Mouse (Mus musculus) intestine, embryonic 15.5 days (tissue): ENCODE measurements at regions not wholly inside any gene's neighbourhood (a gene's known extent, or its start where the extent isn't known, plus 50 kb on each side); places are given as distances from the start of the nearest gene placed in this dataset.

Source experiments
- ATAC-seq: fragments of 200-750 bp; cut with Nextera tagmentation; 2 replicates; pipeline ENCODE4 v1.8.0; 2017; ENCODE audit warnings: moderate TSS enrichment, moderate library complexity
- H3K27ac ChIP-seq: fragments of 300-500 bp; sonication (generic); 2 replicates; pipeline ENCODE4 v1.5.1; 2015; ENCODE audit warnings: mild to moderate bottlenecking, inconsistent platforms
- H3K27me3 ChIP-seq: fragments of 300-500 bp; sonication (generic); replicated peaks from 2 replicates; pipeline ENCODE4 v1.6.1; 2015; ENCODE audit warnings: inconsistent platforms
- H3K36me3 ChIP-seq: fragments of 300-500 bp; sonication (generic); 2 replicates; pipeline ENCODE4 v1.6.1; 2015; ENCODE audit warnings: inconsistent platforms
- H3K4me1 ChIP-seq: fragments of 300-500 bp; sonication (generic); replicated peaks from 2 replicates; pipeline ENCODE4 v1.6.1; 2015; ENCODE audit warnings: inconsistent platforms
- H3K4me2 ChIP-seq: fragments of 300-500 bp; sonication (generic); replicated peaks from 2 replicates; pipeline ENCODE4 v1.6.1; 2015; ENCODE audit warnings: mild to moderate bottlenecking, inconsistent platforms
- H3K4me3 ChIP-seq: fragments of 300-500 bp; sonication (generic); replicated peaks from 2 replicates; pipeline ENCODE4 v1.5.1; 2015; ENCODE audit warnings: inconsistent platforms
- H3K9ac ChIP-seq: fragments of 300-500 bp; sonication (generic); 2 replicates; pipeline ENCODE4 v1.6.1; 2015; ENCODE audit warnings: inconsistent platforms
- H3K9me3 ChIP-seq: fragments of 300-500 bp; sonication (generic); 2 replicates; pipeline ENCODE4 v1.6.1; 2016; ENCODE audit warnings: inconsistent platforms
- WGBS: fragments of 180-500 bp; shearing (Covaris S2); methylation state at CpG from one replicate; pipeline ENCODE4 v1.1.7; 2015; 5-methylcytosine and 5-hydroxymethylcytosine counted together

GRCm38 (mm10) chrX:99319163-99319562 is 151.9 kb downstream of the Pja1 start:
- 53% methylated on average over 6 of the region's 6 CpGs for WGBS
- Histone ChIP-seq H3K4me2 (no peak overlapping the region), H3K9me3 (no peaks in the 10 kb centered on the region), H3K36me3 (no peaks in the 10 kb centered on the region), H3K27me3 (peaks cover 5% of the 10 kb centered on the region), H3K9ac (no peak overlapping the region), H3K4me3 (no peak overlapping the region), H3K27ac (no peak overlapping the region), H3K4me1 (no peaks in the 10 kb centered on the region)
- no peak for ATAC-seq

GRCm38 (mm10) chrX:99318141-99318540 is 152.9 kb downstream of the Pja1 start:
- Histone ChIP-seq H3K4me3 (no peak overlapping the region), H3K9ac (no peak overlapping the region), H3K27ac (no peak overlapping the region), H3K27me3 (peaks cover 5% of the 10 kb centered on the region), H3K4me1 (no peaks in the 10 kb centered on the region), H3K4me2 (no peak overlapping the region), H3K36me3 (no peaks in the 10 kb centered on the region), H3K9me3 (no peaks in the 10 kb centered on the region)
- ATAC-seq: no peak
- WGBS: 65% methylated on average over 8 of the region's 8 CpGs

- Histone ChIP-seq H3K4me2 (no peak overlapping the region), H3K4me1 (no peaks in the 10 kb centered on the region), H3K9ac (no peak overlapping the region), H3K4me3 (no peak overlapping the region), H3K27ac (no peak overlapping the region), H3K27me3 (peaks cover 5% of the 10 kb centered on the region), H3K9me3 (no peaks in the 10 kb centered on the region), H3K36me3 (no peaks in the 10 kb centered on the region)
- ATAC-seq: no peak
- 70% methylated on average over 10 of the region's 10 CpGs for WGBS
Measured at GRCm38 (mm10) chrX:99317736-99318135, 153.3 kb downstream of the Pja1 start.

GRCm38 (mm10) chrX:99316410-99317056 is 154.5 kb downstream of the Pja1 start:
- no peaks in the 10 kb centered on the region for H3K4me1 ChIP-seq
- H3K27ac ChIP-seq: no peak overlapping the region
- no peaks in the 10 kb centered on the region for H3K9me3 ChIP-seq
- no peaks in the 10 kb centered on the region for H3K36me3 ChIP-seq
- no peak overlapping the region for H3K9ac ChIP-seq
- 0 out of 2 replicates have a peak, but pooled peaks have one; percentile 25 for ATAC-seq
- WGBS: 64% methylated on average over 4 of the region's 4 CpGs
- H3K4me2 ChIP-seq: no peak overlapping the region
- H3K27me3 ChIP-seq: peaks cover 5% of the 10 kb centered on the region
- no peak overlapping the region for H3K4me3 ChIP-seq

GRCm38 (mm10) chrX:99299110-99299509 is 163.2 kb downstream of the Efnb1 start:
- 62% methylated on average over 6 of the region's 6 CpGs for WGBS
- Histone ChIP-seq H3K27me3 (peaks cover 15% of the 10 kb centered on the region; the same call in 1 of the 2 replicates), H3K27ac (no peak overlapping the region), H3K9me3 (no peaks in the 10 kb centered on the region), H3K4me2 (no peak overlapping the region), H3K36me3 (no peaks in the 10 kb centered on the region), H3K4me3 (no peak overlapping the region), H3K9ac (no peak overlapping the region), H3K4me1 (no peaks in the 10 kb centered on the region)
- ATAC-seq: no peak

- H3K4me2 ChIP-seq: no peak overlapping the region
- H3K27ac ChIP-seq: no peak overlapping the region
- no peaks in the 10 kb centered on the region for H3K9me3 ChIP-seq
- no peak overlapping the region for H3K4me3 ChIP-seq
- H3K36me3 ChIP-seq: no peaks in the 10 kb centered on the region
- H3K9ac ChIP-seq: no peak overlapping the region
- ATAC-seq: no peak
- H3K27me3 ChIP-seq: peaks cover 11% of the 10 kb centered on the region; the same call in 1 of the 2 replicates
- peaks cover 4% of the 10 kb centered on the region; the same call in 1 of the 2 replicates for H3K4me1 ChIP-seq
- WGBS: 78% methylated on average over 8 of the region's 8 CpGs
Measured at GRCm38 (mm10) chrX:99294726-99295125, 158.8 kb downstream of the Efnb1 start.

- ATAC-seq: no peak
- 76% methylated on average over 6 of the region's 6 CpGs for WGBS
- Histone ChIP-seq H3K4me2 (no peak overlapping the region), H3K27ac (no peak overlapping the region), H3K36me3 (no peaks in the 10 kb centered on the region), H3K9ac (no peak overlapping the region), H3K9me3 (no peaks in the 10 kb centered on the region), H3K27me3 (peaks cover 8% of the 10 kb centered on the region; the same call in 1 of the 2 replicates), H3K4me3 (no peak overlapping the region), H3K4me1 (peaks cover 4% of the 10 kb centered on the region; the same call in 1 of the 2 replicates)
Measured at GRCm38 (mm10) chrX:99293967-99294366, 158.0 kb downstream of the Efnb1 start.

- no peak overlapping the region for H3K27ac ChIP-seq
- no peak for ATAC-seq
Measured at GRCm38 (mm10) chrX:99292758-99293157, 156.8 kb downstream of the Efnb1 start.

GRCm38 (mm10) chrX:99291965-99292364 is 156.0 kb downstream of the Efnb1 start:
- peaks cover 4% of the 10 kb centered on the region; the same call in 1 of the 2 replicates for H3K4me1 ChIP-seq
- WGBS: 46% methylated on average over 5 of the region's 5 CpGs
- ATAC-seq: no peak
- no peaks in the 10 kb centered on the region for H3K9me3 ChIP-seq
- peak overlapping the region; percentile 66 for H3K27ac ChIP-seq
- H3K27me3 ChIP-seq: peaks cover 12% of the 10 kb centered on the region; the same call in 1 of the 2 replicates
- no peak overlapping the region for H3K4me3 ChIP-seq
- H3K4me2 ChIP-seq: no peak overlapping the region
- no peak overlapping the region for H3K9ac ChIP-seq
- H3K36me3 ChIP-seq: no peaks in the 10 kb centered on the region

More at GRCm38 (mm10) chrX:99292758-99293157, 156.8 kb downstream of the Efnb1 start:
- Histone ChIP-seq H3K9me3 (no peaks in the 10 kb centered on the region), H3K4me3 (no peak overlapping the region), H3K4me1 (peaks cover 4% of the 10 kb centered on the region; the same call in 1 of the 2 replicates), H3K9ac (no peak overlapping the region), H3K36me3 (no peaks in the 10 kb centered on the region), H3K27me3 (peaks cover 12% of the 10 kb centered on the region; the same call in 1 of the 2 replicates), H3K4me2 (no peak overlapping the region)
- WGBS: 71% methylated on average over 11 of the region's 11 CpGs

- peaks cover 14% of the 10 kb centered on the region; the same call in 1 of the 2 replicates for H3K27me3 ChIP-seq
- H3K4me1 ChIP-seq: peaks cover 4% of the 10 kb centered on the region; the same call in 1 of the 2 replicates
- 33% methylated on average over 9 of the region's 10 CpGs for WGBS
Measured at GRCm38 (mm10) chrX:99291423-99291963, 155.6 kb downstream of the Efnb1 start.

GRCm38 (mm10) chrX:99287988-99288387 is 152.1 kb downstream of the Efnb1 start:
- peaks cover 10% of the 10 kb centered on the region; the same call in 1 of the 2 replicates for H3K27me3 ChIP-seq
- 81% methylated on average over 4 of the region's 4 CpGs for WGBS

More at GRCm38 (mm10) chrX:99291423-99291963, 155.6 kb downstream of the Efnb1 start:
- Histone ChIP-seq H3K27ac (peak overlapping the region; percentile 66), H3K4me2 (no peak overlapping the region), H3K4me3 (no peak overlapping the region), H3K9ac (no peak overlapping the region), H3K9me3 (no peaks in the 10 kb centered on the region), H3K36me3 (no peaks in the 10 kb centered on the region)
- ATAC-seq: peak; percentile 83

GRCm38 (mm10) chrX:99286876-99287275 is 150.9 kb downstream of the Efnb1 start:
- peaks cover 4% of the 10 kb centered on the region; the same call in 1 of the 2 replicates for H3K4me1 ChIP-seq
- H3K36me3 ChIP-seq: no peaks in the 10 kb centered on the region
- H3K4me3 ChIP-seq: no peak overlapping the region
- H3K9me3 ChIP-seq: no peaks in the 10 kb centered on the region
- H3K27me3 ChIP-seq: peaks cover 10% of the 10 kb centered on the region; the same call in 1 of the 2 replicates
- no peak overlapping the region for H3K9ac ChIP-seq
- no peak overlapping the region for H3K27ac ChIP-seq
- 75% methylated on average over 2 of the region's 2 CpGs for WGBS
- no peak overlapping the region for H3K4me2 ChIP-seq
- no peak for ATAC-seq

More at GRCm38 (mm10) chrX:99287988-99288387, 152.1 kb downstream of the Efnb1 start:
- Histone ChIP-seq H3K9me3 (no peaks in the 10 kb centered on the region), H3K27ac (no peak overlapping the region), H3K4me2 (no peak overlapping the region), H3K9ac (no peak overlapping the region), H3K36me3 (no peaks in the 10 kb centered on the region), H3K4me3 (no peak overlapping the region), H3K4me1 (peaks cover 4% of the 10 kb centered on the region; the same call in 1 of the 2 replicates)
- ATAC-seq: no peak
